Mouse (Mus musculus) heart, adult 9 months (tissue): Measurements from ENCODE around the gene Scrg1.
"Not testable (repeated sequence)": the region's sequence is repeated elsewhere in the genome, so short reads cannot be mapped to it uniquely, and the experiment has no call there.

Source experiments
- DNase-seq, 2 experiments: peaks; one replicate each; pipeline ENCODE4 v3.0.0; 2022; ENCODE audit warnings: low spot score in 2 of 2

The Scrg1 gene

DNA sequence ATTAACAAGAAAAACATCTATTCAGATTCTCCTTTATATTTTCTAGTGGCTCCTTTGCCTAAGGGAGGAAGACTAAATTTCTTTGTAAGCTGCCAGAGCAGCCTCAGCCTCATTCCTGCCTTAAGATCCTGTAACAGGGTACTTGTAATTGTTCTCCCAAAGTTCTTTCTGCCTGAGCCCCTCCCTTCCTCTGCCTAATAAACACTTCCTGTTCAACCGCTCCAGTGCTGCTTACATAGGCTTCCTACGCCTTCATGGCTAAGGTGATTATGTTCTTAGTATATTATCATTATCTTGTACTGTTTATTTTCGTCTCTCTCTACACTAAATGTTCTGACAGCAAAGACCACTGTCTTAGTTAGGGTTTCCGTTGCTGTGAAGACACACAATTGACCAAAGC is 52.9 kb downstream of the Scrg1 start:
- peak in 1 of 2 experiments; percentile 46 for DNase-seq

- no peak for DNase-seq
Measured at GRCm38 (mm10) chr8:57510791-57511315, 55.1 kb downstream of the Scrg1 start.

DNA sequence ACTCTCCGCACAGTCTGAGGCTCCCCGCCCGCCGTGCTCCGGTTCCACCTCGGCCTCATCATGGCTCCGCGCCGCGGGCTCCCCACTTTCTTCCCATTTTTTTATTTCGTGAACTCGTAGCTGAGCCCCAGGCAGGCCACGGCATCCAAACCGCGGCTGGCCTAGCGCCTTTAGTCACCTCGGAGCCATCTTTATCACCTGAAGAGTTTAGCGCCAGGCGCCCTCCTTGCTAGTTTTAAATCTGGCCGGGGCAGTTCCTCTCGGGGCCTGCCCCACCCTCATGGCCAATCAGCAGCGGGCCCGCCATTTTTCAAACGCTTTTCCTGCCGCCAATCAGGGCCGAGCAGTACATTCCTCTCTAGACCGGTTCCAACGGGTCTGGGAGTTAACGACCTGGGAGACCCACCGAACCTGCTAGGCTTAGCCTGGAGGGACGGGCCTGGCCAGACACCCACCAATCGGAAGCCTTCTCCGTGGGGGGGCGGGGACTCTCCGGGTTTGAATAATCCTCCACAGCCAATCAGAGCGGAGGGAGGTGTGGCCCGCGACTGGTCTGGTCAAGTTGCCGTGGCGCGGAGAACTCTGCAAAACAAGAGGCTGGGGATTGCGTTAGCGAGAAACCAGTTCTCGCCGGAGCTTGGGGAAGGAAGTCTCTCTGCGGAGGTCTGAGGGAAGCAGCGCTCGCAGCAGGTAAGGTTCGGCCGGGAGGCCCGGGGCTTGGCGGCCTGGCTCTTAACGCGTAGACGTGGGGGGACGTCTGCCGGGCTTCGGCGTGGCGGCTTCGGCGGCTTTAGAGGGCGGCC is 55.8 kb downstream of the Scrg1 start, which contains the start of gene Hmgb2:
Gene Hmgb2 (plus strand): TSS at position 592 of the 803 bp plus-strand sequence.
- peak; percentile 100 for DNase-seq

GRCm38 (mm10) chr8:57512141-57513056 is 56.7 kb downstream of the Scrg1 start:
- DNase-seq, result peak in 1 of 2 experiments; percentile 44

DNA sequence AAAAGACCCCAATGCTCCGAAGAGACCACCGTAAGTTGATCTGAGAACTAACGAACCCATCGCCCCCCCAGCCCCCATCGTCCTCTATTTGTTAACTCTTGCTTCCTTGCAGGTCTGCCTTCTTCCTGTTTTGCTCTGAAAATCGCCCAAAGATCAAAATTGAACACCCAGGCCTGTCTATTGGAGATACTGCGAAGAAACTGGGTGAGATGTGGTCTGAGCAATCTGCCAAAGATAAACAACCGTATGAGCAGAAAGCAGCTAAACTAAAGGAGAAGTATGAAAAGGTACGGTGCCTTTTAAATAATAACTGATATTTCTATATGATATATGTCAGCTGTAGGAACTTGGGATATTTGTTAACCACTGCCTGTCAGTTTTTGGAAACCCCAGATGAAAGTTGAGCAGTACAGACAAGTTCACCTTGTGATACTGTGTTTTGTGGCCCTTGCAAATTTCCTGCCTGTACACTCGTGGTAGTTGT is 57.5 kb downstream of the Scrg1 start:
- not testable (repeated sequence) for DNase-seq

- DNase-seq, result not testable (repeated sequence)
Measured at GRCm38 (mm10) chr8:57516685-57517084, 61.0 kb downstream of the Scrg1 start.

DNA sequence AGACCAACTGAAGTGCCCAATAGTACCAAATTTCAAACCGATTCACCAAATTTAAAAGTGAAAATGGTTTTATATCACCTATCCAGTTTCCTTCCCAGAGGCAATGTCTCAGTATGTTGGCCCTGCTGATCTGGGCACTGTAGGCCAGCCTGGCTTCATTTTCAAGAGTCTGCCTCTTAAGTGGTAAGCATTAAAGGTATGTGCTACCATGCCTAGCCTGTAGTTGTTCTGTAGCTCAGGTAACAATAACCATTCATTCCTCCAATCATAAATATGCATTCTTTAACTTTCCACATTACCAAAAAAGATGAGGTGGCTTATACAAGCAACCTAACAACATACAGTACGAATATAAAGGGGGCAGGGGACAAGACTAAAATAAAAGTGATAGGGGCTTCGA is 62.0 kb downstream of the Scrg1 start:
- no peak for DNase-seq

DNA sequence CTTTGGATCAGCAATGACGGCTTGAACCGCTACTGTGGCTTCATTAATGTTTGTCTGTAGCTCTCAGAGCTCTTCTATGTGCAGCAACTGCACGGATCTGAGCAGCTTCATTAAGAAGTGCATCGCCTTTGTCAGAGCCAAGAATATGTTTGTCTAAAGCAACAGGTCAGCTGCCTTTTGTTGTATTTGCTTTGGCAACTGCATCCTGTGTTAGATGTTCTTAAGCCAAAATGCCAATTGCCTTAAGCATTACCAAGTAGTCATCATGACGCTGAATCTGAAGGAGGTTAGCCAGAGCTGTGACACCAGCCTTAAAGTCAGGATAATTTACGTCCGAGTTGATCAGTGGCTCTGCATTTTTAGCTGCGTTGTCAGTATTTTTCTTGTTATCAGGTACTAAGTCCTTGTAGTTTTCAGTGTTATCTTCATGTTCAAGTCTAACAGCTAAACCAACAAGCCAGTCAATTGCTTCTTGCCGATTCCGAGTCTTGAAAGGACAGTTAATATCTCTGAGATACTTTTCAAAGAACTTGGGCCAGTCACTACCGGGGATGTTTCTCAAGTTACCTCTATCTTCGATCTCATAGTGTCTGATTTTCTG is 64.6 kb downstream of the Scrg1 start:
- DNase-seq, result no peak
